Mouse (Mus musculus) bone marrow, adult 2 months (tissue): ENCODE data around the gene Arfgef2. TPM values are rescaled to one million over a fixed set of nuclear protein-coding genes. Genes with fewer than 3 reads are reported as not detected.
A peak's percentile ranks its signal among the peaks of the same experiment; 100 is the strongest.

ENCODE experiments used
- H3K27ac ChIP-seq: fragments of 200-500 bp; 2 replicates; pipeline ENCODE4 v1.5.1; 2012; ENCODE audit warnings: low read depth, mild to moderate bottlenecking, control low read depth, inconsistent platforms, low read length; ENCODE audit not compliant: control insufficient read depth, poor library complexity, insufficient read depth
- H3K4me1 ChIP-seq: fragments of 200-500 bp; 2 replicates; pipeline ENCODE4 v1.6.1; 2011; ENCODE audit warnings: low read length; ENCODE audit not compliant: control insufficient read depth, insufficient read depth
- H3K4me3 ChIP-seq: fragments of 200-500 bp; replicated peaks from 2 replicates; pipeline ENCODE3; 2011; ENCODE audit warnings: mild to moderate bottlenecking, low read depth, low read length, control low read depth; ENCODE audit not compliant: control insufficient read depth
- CTCF ChIP-seq: fragments of 200-500 bp; IDR thresholded peaks from 2 replicates; pipeline ENCODE4 v1.5.1; 2011; ENCODE audit warnings: low read length, control low read depth; ENCODE audit not compliant: control insufficient read depth, insufficient read depth
- POLR2A ChIP-seq: fragments of 200-500 bp; IDR thresholded peaks from 2 replicates; pipeline ENCODE4 v1.6.1; 2011; ENCODE audit warnings: low read depth, mild to moderate bottlenecking, control low read depth, low read length, borderline replicate concordance; ENCODE audit not compliant: control insufficient read depth
- WGBS: fragments of 180-500 bp; shearing (Covaris S2); methylation state at CpG from one replicate; pipeline ENCODE4 v1.1.7; 2018; 5-methylcytosine and 5-hydroxymethylcytosine counted together
- polyA plus RNA-seq: library from polyadenylated mRNA; stranded (reverse); fragments of >200 nt; gene quantifications from 2 replicates; pipeline ENCODE4 v1.2.4, GENCODE M21; 2011; ENCODE audit warnings: low replicate concordance; ENCODE audit not compliant: missing spikeins, insufficient read depth, insufficient read length

Gene Arfgef2
- polyA plus RNA-seq, 1 experiment = 18.3 TPM

DNA sequence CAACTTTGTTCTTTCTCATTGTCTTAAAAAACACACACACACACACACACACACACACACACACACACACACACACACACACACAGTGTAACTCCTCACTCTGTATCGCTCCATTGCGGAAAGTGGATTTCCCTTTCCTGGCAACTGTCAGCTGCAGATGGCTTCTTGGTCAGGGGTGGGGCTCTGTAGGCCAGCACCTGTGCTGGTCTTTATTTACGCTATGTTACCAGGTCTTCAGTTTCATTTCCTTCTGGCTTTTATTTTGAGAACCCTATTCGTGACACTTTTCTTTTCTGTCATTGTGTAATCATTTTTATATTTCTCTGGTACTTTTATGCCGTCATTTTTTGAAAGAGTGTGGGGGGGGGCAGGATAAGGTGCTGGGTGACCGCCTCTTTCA lies 70.2 kb downstream of the Arfgef2 start:
- 52% methylated on average over 6 of the region's 6 CpGs for WGBS
- TF ChIP-seq CTCF (no peak), POLR2A (no peak)
- Histone ChIP-seq H3K4me3 (no peak overlapping the region), H3K27ac (peak overlapping the region; percentile 82), H3K4me1 (no peaks in the 10 kb centered on the region; the same call in 1 of the 2 replicates)

DNA sequence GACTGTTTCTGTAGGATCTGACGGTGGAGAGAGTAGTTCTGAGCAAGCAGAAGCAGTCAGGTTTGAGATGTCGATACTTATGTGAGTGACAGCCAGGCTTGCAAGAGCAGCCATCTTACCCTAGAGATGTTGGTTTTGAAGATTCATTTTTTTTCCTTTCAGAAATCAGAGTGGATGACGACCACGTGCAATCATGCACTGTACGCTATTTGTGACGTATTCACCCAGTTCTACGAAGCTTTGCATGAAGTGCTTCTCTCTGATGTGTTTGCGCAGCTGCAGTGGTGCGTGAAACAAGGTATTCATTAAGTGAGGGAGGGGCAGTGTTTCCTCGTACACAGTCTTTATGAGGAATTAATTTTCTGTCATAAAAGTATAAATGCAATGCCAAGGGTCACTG lies 70.9 kb downstream of the Arfgef2 start:
- 78% methylated on average over 10 of the region's 10 CpGs for WGBS
- H3K4me3 ChIP-seq = no peak overlapping the region
- no peaks in the 10 kb centered on the region; the same call in 1 of the 2 replicates for H3K4me1 ChIP-seq
- peak overlapping the region; percentile 82 for H3K27ac ChIP-seq
- TF ChIP-seq POLR2A (no peak), CTCF (no peak)

DNA sequence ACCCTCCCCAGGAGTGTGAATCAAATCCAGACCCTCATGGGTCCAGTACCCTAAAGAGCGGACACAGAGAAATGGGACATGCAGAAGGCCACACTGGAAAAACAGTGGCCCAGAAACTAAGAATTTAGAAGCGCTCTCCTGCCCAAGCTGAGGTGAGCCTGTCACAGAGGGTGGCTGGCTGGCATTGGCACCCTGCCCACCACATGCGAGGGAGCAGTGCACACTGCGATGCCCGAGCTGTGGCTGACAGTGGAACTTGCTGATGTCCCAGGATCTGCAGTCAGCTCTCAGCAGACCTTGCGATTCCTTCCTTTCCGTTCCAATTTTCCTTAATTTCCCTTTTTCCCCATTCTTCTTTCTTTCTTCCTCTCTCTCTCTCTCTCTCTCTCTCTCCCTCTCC lies 79.7 kb downstream of the Arfgef2 start:
- TF ChIP-seq CTCF = no peak
- no peak for TF ChIP-seq POLR2A
- H3K27ac ChIP-seq = no peak overlapping the region
- WGBS = 69% methylated on average over 7 of the region's 7 CpGs
- no peak overlapping the region for H3K4me3 ChIP-seq
- no peaks in the 10 kb centered on the region; the same call in 1 of the 2 replicates for H3K4me1 ChIP-seq

DNA sequence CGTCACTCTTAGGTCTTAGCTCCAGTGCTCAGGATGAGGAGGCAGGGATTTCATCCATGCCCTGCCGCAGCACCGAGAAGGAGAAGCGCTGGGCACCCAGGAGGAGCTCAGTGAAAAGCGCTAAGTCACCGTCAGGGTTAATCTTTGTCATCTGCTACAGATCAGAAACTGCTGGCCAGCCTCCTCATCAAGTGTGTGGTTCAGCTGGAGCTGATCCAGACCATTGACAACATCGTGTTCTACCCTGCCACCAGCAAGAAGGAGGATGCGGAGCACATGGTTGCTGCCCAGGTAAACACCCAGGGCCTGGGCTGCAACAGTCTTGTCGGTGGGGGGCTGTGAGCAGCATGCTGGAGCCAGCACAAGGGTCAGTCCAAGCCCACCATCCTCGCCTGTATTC lies 80.2 kb downstream of the Arfgef2 start:
- no peak overlapping the region for H3K27ac ChIP-seq
- TF ChIP-seq POLR2A (no peak), CTCF (no peak)
- H3K4me3 ChIP-seq = no peak overlapping the region
- WGBS = 52% methylated on average over 10 of the region's 10 CpGs
- no peaks in the 10 kb centered on the region; the same call in 1 of the 2 replicates for H3K4me1 ChIP-seq

DNA sequence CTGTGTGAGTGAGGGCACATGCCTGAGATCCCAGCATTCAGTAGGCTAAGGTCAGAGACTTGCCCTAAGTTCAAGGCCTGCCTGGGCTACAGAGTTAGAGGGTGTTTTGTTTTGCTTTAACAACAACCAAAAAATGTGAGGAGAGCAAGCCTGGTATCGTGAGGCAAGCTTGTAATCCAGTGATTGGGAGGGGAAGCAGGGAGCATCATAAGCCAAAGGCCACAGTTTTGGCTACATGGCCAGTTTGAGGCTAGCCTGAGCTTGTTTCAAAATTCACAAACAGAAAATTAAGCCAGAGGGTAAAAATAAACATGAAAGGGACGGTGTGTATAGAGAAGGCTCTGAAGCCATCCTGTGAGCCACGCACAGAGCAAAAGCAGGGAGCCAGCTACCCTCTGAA lies 80.8 kb downstream of the Arfgef2 start:
- WGBS = 81% methylated on average over 3 of the region's 3 CpGs
- TF ChIP-seq POLR2A = no peak
- H3K4me3 ChIP-seq = no peak overlapping the region
- no peak overlapping the region for H3K27ac ChIP-seq
- H3K4me1 ChIP-seq = no peaks in the 10 kb centered on the region; the same call in 1 of the 2 replicates

DNA sequence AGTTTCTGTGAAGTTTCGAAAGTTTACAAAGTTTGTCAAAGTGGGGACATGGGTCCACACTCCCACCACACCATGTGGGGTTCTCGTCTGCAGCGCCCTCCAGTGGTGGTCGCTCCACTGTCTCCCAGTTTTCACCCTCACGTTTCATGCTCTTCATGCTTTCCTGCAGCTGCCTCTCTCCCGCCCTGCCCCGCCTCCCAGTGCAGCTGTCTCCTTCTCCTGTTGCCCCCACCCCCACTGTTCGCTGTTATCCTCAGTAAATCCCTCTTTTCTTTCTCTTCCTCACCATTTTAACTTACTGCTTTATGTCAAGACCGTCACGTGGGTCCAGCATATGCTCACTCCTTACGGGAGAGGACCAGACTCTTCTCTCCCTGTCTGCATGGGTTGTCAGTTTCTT lies 82.4 kb downstream of the Arfgef2 start:
- 73% methylated on average over 11 of the region's 11 CpGs for WGBS
- Histone ChIP-seq H3K4me3 (no peak overlapping the region), H3K27ac (no peak overlapping the region), H3K4me1 (no peaks in the 10 kb centered on the region; the same call in 1 of the 2 replicates)
- TF ChIP-seq CTCF = peak; percentile 55; the same call in 1 of the 2 replicates
- no peak for TF ChIP-seq POLR2A

DNA sequence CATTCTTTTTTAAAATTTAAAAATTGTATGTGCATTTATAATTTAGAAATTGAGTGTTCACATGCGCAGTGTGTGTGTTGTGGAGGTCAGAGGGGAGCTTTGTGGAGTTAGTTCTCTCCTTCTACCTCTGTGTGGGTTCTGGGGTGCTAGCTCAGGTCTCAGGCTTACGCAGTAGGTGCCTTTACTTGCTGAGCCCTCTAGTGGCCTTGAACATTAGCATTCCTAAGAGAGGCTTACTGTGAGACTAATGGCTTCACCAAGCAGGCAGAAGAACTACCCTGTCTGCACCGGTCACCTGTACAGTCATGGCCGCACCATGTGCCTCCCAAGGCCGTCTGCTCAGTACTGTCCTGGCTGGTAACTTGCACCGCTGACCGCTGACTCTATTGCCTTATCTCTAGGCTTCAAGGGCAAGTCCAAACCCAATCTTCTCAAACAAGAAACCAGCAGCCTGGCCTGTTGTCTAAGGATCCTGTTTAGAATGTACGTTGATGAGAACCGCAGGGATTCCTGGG lies 86.0 kb downstream of the Arfgef2 start:
- no peak for TF ChIP-seq CTCF
- TF ChIP-seq POLR2A = no peak
- WGBS = 91% methylated on average over 9 of the region's 9 CpGs

DNA sequence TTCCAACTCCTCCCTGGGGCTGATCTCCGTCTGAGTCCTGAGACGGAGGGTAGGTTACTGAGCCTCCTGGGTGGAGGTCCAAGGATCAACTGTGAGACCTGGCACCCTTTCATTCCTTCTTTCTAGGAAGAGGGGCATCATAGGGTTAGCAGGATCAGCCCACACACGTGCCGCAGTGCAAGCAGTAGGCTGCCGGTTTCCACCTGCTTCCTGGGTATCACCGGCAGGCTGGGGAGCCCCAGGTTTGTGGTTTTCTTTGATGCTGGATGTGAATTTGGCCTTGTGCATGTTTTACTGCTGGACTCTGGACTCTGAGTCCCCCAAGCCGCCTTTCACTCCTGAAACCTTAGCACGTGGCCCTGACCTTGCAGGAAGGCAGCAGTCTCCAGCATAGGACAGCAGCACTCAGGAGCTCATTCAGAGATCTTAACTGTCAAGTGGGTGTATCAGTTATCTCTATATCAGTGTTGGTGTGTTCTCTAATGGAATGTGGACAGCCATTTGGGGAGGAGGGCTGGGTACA lies 86.8 kb downstream of the Arfgef2 start:
- 90% methylated on average over 8 of the region's 8 CpGs for WGBS
- Histone ChIP-seq H3K4me1 (no peaks in the 10 kb centered on the region), H3K27ac (no peak overlapping the region), H3K4me3 (no peak overlapping the region)
- TF ChIP-seq CTCF (no peak), POLR2A (no peak)

More for the DNA sequence above, 86.0 kb downstream of the Arfgef2 start:
- Histone ChIP-seq H3K4me3 (no peak overlapping the region), H3K27ac (no peak overlapping the region), H3K4me1 (no peaks in the 10 kb centered on the region)

DNA sequence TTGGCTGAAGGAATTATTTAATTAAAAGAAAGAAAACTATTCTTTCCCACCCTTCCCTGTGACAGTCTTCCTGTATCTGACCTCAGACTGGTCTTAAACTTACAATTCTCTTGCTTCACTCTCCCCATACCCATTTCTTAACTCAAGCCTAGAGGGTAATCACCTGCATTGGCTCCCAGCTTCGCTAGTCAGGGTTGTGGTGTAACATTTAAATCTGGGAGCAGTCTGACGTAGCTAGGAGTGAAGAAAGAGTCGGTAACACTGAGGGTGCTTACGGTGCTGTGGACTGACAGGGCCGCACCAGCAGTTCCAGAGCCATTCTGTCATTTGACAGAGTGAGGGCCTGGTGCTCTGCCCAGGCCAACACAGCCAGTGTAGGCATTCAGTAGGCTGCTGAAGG lies 87.6 kb downstream of the Arfgef2 start:
- no peak overlapping the region for H3K4me3 ChIP-seq
- no peak overlapping the region for H3K27ac ChIP-seq
- 87% methylated on average over 5 of the region's 5 CpGs for WGBS
- TF ChIP-seq POLR2A (no peak), CTCF (no peak)
- no peaks in the 10 kb centered on the region for H3K4me1 ChIP-seq
